Mouse (Mus musculus) cerebellum, adult 9-10 months (tissue): ENCODE data around the gene Slk.
"Not testable (repeated sequence)": the region's sequence is repeated elsewhere in the genome, so short reads cannot be mapped to it uniquely, and the experiment has no call there.

ENCODE experiments used
- DNase-seq: peaks from one replicate; pipeline ENCODE4 v3.0.0; 2022

Slk gene

DNA sequence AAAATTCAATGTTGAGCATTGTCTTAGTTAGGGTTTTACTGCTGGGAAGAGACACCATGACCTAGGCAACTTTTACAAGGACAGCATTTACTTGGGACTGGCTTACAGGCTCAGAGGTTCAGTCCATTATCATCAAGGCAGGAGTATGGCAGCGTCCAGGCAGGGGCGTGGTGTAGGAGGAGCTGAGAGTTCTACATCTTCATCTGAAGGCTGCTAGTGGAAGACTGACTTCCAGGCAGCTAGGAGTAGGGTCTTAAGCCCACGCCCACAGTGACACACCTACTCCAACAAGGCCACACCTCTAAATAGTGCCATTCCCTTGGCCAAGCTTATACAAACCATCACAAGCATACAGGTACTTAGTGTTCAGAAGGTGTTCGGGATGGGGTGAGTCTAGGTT lies 7.5 kb upstream of the Slk start:
- DNase-seq, result not testable (repeated sequence)

DNA sequence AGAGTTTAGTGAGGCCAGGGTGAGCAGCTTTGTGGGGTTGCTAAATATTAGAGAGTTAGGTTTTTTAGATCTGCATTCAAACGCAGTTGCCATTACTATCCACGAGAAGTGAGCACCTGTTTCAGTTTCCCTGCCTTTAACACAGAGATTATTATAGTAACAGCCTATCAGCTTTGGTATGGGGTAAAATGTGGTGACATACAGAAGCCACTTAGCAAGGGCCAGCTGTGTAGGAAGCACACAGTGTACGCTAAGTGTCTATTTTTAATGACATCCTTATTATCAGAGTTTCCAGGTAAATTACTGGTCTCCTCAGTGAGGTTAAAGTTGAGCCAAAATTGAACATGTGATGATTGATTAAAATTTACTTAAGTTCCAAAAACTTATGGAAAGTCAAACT lies 5.8 kb upstream of the Slk start:
- no peak for DNase-seq

DNA sequence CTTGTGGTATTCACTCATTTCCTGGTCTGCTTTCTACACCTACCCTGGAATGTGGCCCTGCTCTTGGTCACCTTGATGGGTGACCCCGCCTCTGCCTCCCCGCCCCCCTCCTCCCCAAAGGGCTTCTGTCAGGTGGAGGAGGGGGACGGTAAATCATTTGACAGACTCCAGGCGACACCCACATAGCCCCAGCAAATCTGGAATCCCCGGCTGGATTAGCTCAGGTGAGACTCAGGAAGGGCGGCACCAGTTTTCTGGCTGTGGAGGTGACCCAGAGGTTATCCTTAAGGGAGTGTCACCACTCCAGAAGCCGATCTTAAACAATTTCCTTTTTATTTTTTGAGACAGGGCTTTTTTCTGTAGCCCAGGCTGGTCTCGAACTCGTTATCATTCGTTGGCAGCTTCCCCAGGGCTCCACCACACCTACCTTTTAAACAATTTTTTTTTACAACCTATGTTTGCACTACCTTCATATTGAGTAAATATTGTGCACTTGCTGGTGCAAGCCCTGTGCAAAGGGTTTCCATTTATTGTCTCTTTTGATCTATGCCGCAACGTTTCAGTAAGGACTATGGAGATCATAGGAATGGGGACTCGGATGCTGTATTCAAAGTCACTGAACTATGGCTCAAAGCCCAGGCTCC lies 775 bp upstream of the Slk start:
- peak; percentile 56 for DNase-seq

DNA sequence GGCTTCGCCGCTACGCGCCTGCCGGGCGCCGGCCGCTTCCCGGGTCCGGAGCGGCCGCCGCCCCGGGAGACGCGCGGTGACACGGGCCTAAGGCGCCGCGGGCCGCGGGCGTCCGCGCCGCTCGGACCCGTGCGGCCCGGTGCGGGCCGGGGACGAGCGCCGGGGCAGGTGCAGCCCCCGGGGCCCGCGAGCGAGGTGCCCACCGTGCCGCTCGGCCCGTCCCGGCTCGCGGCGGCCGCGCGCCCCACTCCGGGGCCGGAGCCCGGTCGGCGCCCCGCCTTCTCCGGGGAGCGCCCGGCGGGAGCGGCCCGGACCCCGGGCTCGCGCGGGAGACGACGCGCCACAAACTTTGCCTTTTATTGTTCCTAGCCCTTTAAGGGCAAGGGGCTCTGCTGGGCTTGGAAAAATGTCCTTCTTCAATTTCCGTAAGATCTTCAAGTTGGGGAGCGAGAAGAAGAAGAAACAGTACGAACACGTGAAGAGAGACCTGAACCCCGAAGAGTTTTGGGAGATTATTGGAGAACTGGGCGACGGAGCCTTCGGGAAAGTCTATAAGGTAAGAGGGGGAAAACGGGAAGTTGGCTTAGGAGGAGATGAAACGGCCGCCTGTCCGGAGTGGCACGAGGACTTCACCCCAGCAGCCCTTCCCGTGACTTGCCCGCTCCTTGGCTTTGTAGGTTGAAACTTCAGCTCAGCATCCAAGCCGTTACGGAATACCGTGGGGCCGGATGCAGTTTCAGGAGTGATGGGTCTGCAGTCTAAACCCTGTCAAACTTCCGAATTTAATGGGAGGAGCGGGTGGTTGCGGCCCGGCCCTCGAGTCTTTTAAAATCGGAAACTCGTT lies 532 bp downstream of the Slk start:
- DNase-seq, result no peak

DNA sequence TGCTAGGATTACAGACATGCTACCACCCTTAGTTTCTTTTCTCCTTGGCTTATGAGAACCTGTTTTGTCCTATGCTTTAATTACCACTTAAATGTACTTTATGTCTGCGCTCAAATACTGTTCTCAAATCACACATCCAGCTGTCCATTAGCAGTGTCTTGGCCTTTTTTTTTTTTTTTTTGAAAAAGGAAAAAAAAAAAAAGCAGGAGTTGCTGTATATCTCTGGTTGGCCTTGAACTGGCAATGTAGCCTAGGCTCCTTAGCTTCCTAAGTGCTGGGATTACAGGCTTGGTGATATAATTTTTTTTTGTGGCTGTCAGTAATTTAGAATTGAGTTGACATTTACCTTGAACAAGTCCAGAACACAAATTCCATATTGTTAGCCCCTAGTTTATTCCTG lies 6.3 kb downstream of the Slk start:
- DNase-seq, result no peak

DNA sequence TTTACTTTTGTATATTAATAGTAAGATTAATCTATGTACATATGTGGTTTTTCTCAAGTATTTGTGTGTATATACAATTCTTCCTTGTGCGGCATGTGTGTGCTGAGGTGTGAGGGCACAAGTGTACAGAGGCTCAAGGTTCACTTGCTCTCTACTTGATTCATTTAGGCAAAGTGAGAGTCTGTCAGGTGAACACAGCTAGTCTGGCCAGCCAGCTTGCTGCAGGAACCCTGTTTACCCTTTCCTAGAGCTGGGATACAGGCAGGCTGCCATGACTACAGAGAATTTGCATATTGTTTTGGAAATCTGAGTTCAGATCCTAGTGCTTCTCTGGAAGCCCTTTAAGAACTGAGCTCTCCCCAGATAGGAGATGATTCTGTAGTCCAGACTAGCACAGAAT lies 7.5 kb downstream of the Slk start:
- no peak for DNase-seq

DNA sequence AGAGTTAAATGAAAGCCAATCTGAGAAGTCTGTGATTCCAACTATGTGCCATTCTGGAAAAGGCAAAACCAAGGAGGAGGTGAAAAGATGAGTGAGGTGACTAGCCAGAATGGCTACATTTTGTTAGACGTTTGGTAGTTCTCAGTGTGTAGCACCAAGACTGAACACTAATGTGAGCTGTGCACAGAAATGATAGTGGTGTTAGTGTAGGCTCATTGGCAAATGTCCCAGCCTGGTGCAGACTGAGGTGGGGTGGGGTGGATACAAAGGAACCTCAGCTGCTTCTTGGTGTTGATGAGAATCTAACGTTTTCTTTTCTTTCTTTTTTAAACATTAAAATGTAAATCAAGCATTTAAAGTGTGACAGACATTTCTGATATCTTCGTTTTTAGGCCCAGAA lies 29.0 kb downstream of the Slk start:
- no peak for DNase-seq

DNA sequence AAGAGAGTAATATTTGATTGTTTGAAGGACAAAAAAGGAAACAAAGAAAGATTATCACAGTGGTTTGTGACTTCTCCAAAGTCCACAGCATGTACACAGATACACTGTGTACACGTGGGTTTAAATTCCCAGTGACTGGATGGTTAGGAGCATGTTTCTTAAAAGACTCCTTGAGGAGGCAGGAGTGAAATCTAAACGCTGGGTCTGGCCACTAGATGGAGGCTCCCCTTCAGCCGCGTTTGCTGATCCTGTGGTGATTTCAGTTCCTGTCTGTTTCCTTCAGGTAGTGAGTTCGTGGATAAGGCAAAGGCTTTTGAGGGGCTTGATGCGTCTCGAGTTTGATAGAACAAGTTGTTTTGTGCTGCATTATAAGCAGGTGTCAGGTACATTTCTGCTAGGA lies 34.0 kb downstream of the Slk start:
- DNase-seq, result no peak

DNA sequence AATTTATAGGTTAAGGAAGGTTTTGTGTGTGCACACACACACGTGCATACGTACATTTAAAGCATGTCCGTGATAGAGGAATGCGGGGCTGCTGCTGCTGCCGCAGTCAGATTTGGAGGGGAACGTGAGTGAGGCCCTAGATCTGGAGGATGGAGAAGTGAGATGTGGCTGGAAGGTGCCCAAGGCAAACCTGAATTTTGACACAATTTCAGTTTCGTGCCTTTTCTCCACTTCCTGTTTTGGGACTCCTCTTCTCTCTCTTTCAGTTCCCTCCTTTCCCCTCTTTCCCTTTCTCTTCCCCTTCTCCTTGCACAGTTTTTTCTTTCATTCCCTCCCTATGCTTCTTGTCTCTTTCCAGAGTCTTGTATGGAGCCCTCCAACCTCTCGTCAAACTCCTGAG lies 42.0 kb downstream of the Slk start:
- DNase-seq, result no peak

DNA sequence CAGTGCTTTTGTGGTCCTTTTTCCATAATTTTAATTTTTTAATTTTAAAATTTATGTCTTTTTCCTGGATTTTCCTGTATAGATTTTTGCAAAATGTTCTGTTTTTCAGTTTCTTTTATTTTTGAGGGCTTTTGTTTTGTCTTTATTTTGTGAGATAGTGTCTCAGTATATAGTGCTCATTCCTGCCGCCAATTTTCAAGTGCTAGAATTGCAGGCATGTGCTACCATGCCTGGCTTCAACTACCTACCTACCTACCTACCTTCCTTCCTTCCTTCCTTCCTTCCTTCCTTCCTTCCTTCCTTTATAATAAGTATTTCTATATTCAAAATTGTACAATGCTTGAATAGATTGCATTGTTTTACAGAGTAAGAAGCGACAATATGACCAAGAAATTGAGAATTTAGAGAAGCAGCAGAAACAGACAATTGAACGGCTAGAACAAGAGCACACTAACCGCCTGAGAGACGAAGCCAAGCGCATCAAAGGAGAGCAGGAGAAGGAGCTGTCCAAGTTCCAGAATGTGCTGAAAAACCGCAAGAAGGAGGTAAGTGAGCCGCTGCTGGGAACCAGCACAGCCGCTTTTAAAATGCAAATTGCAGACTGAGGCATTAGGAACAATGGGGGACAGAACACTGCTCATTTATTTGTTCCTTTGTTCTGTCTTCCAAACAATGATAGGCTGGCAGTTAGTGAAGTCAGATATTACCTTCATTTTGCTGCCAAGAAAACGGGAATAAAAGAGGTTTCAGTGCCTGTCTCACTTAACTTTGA lies 45.6 kb downstream of the Slk start:
- no peak for DNase-seq

DNA sequence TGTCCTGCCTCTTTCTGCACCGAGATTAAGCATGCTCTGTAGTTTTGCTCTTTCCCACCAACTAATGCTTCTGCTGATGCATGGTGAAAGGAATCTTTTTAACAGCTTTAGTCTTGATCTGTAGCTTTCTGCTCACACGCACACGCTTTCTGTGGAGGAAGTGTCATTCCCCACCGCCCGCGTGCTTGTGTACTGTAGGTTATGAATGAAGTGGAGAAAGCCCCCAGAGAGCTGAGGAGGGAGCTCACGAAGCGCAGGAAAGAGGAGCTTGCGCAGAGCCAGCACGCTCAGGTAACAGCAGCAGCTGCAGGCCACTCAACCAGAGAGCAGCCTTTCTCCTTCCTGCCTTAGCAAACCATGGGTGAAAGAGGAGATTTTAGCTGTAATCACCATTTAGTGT lies 48.0 kb downstream of the Slk start:
- no peak for DNase-seq

DNA sequence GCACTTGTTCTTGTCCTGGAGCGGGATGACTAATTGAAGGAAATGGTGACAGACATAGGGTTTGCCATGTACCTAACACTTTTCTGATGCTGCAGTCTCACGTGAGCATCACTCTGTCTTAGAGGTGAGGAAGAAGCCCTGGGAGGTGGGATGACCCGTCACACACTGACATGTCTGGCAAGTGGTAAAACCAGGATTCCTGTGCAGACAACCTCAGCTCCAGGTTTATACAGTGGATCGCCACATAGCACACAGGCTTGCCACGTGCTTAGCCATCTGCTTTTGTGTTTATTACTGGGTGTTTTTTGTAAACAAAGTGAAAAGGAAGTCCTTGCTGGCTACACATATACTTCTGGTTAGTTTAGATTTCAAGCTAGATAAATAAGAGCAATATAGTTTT lies 49.6 kb downstream of the Slk start:
- DNase-seq, result no peak

DNA sequence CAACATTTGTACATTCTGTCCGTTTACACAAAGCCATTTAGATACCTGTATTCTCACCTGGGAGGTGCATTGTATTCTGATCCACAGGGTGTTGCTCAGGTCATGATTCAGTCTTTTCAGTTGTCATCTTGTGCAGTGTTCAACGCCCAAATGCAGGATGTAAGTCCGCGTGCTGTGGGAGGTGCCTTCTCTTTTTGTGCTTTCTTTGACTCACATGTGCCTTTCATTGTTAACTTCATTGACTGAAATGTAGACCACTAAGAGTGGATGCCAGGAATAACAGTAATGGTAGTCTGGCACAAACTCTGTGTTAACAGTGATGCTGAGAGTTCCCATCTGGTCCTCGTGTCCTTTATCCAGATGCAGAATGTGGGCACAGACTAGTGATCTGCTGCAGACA lies 50.9 kb downstream of the Slk start:
- no peak for DNase-seq

DNA sequence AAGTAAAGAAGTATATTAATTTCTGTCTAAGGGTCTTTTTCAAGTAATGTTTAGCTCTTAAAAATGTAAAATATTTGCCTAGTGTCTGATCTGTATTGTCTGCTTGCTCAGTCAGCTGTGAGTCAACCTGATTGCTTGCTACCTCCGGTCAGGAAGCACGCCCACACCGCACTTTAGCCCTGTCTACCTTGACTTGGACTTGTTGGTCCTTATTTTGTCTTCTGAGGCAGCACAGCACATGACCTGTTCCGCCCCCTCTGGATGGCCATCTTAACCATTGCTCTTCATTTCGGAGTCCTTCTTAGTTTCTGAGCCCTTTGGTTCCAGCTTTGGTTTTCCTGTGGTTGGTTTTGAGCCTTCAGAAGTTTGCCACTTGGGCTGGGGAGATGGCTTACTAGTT lies 52.3 kb downstream of the Slk start:
- no peak for DNase-seq

DNA sequence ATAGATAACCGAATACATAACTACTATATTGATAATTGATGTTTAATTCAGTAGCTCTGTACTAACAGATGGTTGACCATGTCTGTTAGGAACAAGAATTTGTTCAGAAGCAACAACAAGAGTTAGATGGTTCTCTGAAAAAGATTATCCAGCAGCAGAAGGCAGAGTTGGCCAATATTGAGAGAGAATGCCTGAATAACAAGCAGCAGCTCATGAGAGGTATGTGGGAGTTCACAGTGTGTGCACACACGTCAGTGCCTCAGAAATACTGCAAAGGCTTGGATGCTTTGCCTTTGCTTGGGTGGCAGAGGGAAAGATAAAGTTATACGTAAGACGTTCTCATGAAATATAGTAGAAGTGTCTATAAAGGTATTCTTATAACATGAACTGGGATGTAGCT lies 55.9 kb downstream of the Slk start:
- DNase-seq, result no peak

DNA sequence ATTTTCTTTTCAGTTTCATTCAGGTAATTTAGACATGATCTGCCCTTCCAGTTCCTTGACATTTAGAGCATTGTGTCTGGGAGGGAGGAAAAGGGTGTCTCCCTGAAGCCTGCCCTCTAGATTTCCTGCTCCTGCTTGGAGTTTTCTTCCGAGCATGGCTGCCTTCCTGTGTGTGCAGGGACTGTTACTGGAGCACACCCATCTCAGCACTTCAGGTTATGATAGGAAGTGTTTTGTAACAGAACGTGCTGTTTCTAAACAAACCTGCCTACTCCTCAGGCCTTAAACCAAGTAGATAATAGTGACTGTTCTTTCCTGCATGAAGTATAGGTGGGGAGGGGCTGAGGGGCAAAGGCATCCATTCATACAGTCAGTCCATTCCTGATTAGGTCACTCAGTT lies 64.4 kb downstream of the Slk start:
- DNase-seq, result no peak

DNA sequence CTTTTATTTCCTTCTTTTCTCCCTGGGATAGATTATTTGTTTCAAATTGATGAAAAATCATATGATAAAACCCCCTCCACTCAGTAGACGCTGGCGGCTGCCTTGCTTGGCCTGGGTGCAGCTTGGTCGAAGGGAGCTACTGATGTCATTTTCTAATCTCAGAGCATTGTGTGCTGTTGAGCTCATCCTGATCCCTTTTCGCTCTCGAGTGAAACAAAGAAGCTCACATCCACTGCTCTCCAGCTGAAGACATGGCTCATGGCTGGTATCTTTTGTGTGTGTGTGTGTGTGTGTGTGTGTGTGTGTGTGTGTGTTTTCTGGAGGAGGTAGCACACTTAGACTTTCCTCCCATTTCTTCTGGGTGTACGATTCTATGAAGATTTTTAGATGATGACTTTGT lies 66.1 kb downstream of the Slk start:
- DNase-seq, result peak; percentile 20

DNA sequence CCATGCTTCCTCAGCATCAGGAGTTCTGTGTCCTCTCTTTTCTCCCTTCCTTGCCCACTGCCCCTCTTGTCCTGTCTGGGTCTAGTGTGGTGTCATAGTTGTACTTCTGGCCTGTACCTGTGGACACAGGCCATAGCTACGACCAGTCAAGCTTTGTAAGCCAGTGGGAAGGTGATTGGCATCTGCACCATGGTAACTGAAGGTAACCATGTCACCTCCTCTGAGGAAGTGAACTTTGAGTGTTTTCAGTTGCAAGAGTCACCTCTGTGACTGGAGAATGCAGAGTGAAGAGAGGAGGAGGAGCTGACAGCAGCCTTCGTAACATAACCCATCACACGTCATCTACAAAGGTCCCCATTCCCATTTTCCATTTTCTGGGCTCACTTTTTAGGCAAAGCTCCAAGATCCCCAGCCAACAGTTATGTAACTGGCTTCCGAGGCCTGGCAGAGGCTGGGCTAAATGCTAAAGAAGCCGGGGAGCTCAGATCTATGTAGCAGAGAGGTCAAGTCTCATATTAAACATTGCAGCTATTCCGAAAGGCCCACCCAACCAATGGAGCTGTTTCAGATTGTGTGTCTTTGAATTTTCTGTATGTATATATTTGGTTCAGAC lies 67.1 kb downstream of the Slk start:
- DNase-seq, result peak; percentile 46

DNA sequence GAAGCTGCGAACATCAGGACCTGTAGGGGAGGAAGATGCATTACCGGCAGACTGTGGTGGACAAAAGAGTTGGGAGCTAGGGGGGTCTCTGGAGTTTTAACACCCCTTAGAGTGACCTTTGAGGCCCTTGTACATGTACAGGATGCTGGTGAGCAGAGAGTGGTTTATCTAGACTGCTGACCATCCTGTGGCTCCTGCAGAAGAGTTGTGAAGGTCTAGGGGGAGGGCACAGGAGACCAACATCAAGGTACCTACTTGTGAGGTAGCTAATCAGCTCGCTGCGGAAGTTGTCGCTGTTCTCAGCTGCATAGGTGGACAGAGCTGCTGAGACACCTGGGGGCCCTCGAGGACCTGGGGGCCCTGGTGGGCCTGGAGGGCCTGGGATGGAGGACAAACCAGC lies 69.6 kb downstream of the Slk start:
- DNase-seq, result no peak

DNA sequence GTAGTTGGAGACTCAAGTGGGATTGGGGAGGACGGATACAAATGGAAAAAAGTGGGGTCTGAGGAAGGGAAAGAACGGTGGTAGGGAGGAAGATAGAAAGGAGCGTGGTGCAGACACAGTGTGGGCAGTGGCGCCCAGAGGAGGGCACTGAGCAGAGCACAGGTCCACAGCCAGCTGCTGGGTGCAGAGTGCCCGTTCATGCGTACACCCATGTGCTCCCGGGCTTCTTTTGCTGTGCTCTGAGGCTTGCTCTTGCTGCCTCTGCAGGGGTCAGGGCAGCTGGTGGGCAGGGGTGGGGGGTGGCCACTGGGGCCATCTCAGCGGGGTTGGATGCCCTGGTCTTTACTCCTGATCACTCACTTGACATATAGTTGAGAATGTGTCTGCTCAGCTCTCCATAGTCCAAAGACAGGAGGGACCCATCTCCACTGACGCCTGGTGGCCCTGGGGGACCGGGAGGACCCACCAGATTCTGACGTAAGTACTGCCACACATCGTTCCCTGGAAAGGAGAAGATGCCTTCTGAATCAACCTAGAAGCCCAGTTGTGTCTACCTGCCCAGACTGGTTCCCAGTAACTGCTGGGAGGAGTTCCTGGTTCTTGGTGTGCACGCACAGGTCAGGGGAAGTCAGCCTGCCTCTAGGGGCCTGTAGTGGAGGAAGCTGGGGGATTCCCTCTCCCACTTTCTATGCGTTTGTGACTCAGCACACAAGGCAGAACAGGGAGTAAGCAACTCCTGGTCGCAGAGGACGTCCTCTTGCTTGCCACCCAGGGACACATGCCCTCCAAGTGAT lies 71.1 kb downstream of the Slk start:
- no peak for DNase-seq

DNA sequence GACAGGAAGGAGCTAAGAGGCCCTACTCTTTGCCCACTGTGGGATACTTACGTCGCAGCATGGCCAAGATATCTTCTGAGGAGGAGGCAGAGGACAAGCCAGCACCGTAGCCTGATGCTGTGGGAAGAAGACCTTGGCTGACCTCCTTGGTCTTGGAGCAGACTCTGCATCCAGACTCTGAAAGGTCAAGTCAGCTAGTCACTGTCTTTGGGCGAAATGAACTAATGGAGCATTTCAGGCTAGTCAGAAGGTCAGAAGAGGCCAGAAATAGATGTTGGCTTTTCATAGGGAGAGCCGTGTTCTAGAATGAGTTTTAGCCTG lies 71.6 kb downstream of the Slk start:
- no peak for DNase-seq

DNA sequence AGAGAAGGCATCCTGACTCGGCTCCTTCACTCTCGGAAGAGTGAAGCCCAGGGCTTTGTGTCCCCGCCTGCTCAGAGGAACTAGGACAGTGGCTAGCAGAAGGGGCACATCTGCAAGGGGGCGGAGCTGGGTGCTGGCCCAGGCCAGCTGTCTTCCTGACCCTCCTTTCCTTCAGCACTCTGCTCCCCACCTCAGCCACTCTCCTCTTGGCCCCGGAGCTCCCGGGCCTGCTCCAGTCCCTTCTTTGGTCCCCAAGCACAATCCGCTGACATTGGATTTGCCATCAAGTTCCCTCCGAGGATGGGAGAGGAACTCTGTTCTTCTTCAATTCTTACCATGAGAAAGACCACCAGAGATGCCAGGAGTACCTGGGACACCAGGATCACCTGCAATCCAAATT lies 72.8 kb downstream of the Slk start:
- DNase-seq, result no peak

DNA sequence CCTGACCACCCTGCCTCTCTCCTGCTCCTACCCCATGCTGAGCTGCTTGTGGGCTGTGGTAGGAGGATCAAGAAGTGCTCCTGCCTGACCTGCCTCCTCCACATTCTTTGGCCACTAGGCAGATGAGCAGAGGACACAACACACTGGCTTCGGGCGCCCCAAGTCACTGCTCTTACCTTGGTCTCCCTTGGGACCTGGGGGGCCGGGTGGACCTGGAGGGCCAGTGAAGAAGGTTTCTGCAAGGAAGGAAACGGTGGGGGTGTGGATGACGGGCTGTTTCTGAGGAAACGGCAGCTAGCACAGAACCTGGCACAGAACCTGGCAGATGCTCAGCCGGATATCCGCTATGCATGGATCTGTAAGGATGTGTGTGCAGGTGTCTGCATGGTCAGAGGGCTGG lies 73.7 kb downstream of the Slk start:
- no peak for DNase-seq
